Mouse (Mus musculus) cerebellum, adult 18-20 months (tissue): ENCODE results near the gene Iglon5.

ENCODE experiments used
- DNase-seq, 2 experiments: peaks; one replicate each; pipeline ENCODE4 v3.0.0; 2021

Gene Iglon5

DNA sequence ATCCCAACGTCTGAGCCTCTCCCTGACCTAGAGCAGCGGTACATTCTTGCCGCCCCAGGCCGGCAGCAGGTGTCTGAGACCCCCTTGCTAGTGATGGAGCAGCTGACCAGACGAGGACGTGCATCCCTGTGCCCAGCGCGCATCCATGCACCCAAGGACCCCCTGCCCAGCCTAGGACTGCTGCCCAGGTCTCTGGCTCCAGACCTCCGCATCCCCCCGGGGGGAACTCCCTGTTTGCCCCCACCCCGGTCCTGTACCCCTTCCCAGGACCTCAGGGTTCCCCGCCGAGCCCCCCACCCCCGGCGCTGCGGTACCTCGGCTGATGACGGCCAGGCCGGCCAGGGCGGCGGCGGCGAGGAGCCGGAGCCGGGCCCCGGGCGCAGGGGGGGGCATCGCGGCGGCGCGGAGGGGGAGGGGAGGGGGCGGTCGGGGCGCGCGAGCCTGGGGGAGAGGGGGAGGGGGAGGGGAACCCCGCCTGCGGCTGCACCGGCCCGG is at the start of gene Iglon5:
Gene Iglon5, minus strand, starts transcription at position 445 of the 495 bp plus-strand sequence.
- DNase-seq = peak; percentile 42 to 66

DNA sequence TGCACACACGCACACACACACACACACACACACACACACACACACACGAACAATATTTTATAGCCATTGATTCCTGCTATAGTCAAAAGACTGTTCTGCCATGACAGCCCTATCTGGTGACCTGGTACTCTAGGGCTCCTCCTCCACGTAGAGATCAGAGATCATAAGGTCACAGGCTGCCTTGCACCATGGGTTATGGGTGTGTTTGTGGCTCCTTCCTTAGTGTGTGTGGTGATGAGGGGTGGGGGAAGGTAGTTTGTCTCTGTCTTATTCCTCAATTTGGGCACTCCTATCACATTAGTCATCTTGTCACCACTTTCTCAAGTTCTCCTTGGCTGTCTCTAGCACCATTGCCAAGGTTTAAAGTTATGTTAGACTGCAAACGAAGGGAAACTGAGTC is 48.6 kb upstream of the Iglon5 start:
- no peak for DNase-seq

DNA sequence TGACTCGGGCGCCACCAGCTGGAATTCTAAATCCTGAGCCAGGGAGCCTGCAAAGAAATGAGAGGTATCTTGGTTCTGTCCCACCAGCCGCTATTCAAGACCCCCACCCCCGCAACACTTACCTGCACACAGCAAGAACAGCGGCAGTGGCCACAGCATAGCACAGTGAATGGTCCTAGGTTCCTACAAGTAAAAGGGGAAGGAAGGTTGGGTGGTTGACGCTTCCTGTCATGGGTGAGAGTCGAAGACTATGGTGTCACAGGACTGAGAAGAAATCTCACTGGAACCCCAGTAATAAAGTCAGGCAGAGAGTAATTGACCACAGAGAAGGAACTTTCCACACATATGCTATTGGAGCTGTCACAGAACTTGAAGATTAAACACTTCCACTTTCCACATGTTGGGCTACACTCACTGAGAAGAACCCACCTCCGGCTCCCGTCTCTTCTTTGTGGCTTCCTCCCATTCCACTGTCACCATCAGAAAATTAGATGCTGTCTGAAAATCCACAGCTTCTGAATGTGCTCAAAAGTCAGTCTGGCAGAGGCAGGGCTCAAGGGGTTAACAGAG is 43.1 kb upstream of the Iglon5 start:
- no peak for DNase-seq

DNA sequence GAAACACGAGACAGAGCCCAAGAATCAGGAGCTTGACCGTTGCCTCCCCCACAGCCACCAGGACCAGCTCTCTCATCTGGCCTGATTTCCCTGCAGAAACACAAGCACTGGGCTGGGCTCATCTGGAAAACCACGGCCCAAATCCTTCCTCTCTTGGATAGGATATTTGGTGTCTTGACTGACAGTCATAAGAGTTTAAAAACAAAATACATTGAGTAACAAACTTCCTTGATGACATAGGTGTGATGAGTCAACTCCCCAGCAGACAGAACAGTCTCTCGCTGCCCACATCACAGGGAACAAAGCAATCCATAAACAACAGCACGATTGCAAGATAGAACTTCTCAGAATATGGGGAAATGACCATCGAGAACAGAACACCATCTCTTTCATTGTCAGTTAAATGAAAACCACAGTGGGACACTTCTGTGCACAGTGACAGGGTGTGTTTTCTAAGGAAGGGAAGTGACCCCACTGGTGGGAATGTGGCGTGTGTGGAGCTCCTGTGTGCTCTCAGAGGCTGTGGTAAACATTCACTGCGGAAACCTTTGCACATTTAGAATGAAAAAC is 40.4 kb upstream of the Iglon5 start:
- DNase-seq = no peak

DNA sequence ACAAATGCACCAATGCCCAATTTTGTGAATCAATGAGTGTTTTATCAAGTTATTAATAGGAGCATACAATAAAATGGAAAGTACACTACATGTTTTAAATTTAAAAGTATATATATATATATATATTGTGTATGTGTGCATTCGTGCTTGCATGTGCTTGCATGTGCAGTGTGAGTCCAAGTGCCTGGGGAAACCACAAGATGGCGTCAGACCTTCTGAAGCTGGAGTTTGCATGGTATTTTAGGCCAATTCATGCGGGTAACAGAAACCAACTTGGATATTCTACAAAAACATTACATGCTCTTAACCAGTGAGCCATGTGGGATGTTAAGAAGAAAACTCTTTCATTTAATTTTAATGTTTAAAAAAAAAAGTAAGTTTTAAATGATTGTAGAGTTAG is 35.4 kb upstream of the Iglon5 start:
- peak in 1 of 2 experiments; percentile 18 for DNase-seq

DNA sequence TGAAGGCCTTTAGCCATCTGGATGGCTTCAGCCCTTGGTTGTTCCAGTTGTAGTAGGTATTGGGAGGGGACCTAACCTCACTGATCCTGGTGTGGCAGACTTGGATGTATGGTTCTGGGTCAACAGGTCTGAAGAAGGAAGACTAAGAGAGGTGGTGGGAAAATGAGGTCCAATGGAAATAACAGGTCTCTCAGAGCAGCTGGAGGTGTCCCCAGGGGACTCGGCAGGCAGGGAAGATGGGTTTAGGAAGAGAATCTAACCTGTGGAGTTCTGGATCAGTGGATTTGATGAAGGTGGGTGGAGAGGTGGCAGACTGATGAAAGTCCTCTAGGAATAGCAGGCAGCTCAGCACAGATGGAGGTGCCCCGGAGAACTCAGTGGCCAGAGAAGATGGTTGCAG is 32.9 kb upstream of the Iglon5 start:
- no peak for DNase-seq

DNA sequence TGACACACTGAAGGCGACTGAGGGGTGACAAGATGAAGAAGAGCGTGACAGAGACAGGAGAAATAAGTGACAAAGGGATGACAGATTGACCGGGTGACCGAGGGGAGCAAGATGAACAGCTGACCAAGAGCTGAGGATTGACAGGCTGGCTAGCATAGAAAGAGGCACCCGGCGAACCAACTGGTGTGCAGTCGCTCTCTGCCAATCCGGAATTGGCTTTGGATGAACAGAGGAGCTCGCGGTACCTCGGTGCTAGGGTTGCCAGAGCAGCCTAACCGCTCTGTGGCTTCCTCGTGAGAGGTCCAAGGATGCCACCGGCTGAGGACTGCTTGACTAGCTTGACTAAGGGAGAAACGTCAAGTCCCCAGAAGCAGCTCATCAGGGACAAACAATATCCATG is 28.5 kb upstream of the Iglon5 start:
- DNase-seq = peak; percentile 28 to 32

DNA sequence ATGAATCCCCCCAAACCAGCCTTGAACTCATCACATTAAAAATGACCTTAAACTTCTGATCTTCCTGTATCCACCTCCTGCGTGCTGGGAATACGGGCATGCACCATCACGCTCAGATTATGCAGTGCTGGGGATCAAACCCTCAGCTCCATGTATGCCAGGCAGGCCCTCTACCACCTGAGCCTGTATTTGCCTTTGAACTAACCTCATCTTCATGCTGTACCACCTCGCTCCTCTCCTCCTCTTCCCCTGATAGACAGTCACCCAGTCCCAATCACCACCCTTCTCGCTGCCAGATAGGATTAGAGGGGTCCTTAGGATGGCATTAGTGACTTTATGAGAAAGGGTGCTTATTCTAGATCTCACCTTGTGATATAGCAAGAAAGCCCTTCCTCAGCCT is 25.2 kb upstream of the Iglon5 start:
- DNase-seq = no peak

DNA sequence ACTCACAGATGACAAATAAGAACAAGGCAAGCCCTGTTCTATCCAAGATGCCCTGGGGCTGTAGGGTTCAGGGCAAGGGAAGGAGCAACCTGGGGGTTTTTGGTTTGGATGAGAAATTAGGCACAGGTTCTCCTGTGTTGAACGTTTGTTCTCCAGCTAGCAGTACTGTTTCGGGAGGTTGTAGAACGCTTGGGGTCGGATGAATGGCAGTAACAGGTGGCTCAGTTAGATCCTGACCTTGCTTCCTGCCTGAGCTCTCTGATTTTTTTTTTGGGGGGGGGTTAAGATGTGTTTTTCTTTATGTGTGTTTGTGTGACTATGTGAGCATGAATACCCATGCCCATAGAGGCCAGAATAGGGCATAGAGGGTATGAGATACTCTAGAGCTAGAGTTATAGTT is 22.6 kb upstream of the Iglon5 start:
- no peak for DNase-seq

DNA sequence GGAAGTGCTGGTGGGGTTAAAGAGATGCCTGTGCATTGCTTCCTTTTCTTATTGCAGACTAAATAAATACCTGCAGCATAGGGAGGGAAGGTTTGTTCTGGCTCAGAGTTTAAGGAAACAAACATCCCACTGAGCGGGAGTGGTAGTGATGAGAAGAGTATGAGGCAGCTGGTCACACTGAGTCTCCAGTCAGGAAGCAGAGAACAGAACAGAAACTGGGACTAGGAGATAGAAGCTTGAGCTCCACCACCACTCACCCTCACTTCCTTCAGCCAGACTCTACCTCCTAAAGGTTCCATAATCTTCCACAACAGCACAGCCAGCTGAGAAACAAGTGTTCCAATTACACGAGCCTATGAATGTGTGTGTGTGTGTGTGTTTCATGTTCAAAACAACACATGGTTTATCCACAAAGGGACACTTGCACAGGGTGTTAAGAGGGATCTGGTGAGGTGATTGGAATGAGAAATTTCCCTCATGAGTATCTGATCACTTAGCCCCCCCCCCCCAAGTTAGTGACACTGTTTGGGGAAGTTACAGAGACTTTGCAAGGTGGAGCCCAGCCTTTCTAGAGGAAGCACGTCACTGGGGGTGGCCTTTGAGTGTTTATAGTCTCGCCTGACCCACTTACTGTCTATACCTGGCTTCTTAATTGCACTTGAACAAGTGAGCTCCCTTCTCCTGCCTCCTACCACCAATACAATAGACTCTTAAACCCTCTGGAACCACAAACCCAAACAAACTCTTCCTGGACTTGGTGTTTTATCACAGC is 22.0 kb upstream of the Iglon5 start:
- DNase-seq = no peak

DNA sequence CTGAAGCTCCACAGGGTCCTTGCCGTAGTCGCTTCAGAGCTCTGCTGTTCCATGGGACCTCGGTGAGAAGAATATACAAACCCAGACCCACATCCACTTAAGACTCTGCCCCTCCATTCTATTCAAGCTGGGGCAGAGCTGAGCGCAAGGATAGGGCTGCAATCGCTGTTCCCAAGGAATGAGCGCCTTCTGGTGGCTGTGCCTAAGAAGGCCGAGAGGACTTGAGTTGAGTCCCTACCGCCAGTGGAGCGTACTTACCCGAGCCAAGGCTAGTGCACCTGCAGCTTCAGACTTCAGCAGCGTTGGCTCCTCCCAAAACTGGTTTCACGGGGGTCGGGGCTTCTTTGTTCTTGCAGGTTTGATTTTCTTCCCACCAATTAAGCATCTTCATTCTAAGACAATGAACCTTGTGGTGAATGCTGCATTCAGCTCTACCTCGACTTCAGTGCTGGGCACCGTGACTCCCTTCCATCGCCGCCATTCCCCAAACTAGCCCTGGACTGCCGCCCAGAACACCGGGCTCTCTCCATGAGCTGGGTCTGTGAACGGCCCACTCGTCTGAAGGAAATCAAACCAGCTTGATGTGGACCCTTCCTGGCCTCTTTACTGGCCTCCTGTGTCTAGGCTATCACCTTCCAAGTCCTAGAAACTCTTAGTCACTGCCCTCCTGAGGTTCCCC is 5.6 kb upstream of the Iglon5 start:
- peak; percentile 78 to 87 for DNase-seq

DNA sequence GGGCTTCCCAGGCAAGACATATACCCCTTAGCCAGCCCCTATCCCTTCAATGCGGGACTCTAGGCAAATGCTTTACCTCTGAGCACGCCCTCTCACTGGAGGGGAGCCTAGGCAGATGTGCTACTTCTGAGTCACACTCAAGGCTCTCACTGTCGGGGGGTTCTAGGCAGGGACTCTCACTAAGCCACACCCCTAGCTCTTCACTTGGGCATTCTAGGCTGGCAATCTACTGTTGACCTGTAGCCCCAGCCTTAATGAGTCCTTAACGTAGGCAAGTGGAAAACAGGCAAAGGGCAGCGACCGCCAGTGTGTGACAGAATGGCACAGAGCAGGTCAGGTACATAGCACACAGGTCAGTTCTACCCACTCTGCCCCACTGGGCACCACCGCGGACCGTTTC is 986 bp upstream of the Iglon5 start:
- DNase-seq = no peak

DNA sequence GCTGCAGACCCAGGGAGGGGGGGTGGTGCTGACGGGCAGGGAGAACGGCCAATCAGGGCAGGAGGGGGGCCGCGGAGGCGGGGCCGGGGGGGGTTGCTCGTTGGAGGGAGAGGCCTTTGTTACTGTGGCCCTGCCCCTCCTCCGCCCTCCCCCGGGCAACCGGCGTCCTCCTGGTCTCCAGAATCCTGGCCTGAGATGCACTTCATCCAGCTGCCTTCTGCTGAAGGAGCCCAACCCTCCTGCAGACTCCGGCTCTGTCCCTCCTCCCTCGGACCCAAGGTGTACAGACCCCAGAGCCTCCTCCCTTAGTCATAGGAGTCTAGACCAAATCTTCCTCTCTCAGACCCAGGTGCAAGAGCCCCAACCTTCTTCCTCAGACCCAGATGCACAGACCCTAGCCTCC is 308 bp upstream of the Iglon5 start:
- peak; percentile 88 to 93 for DNase-seq

DNA sequence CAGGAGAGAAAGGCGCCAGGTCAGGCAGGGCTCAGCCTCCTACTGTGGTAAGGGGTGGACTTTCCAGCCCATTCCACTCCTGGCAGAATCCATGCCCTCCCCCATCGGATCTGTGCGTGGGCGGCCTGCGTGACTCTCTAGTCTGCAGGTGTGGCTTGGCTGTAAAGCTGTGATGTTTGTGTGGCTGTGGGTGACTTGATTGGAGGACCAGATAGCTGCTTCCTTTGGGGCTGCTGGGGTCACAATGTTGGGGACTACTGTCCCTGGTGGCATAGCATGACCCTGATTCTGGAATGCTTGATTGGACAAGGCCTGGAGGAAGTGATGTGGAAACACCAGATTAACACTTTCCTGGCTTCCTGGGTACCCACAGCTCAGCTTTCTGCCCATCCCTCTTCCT is 1.2 kb downstream of the Iglon5 start:
- DNase-seq = peak; percentile 44 to 47

DNA sequence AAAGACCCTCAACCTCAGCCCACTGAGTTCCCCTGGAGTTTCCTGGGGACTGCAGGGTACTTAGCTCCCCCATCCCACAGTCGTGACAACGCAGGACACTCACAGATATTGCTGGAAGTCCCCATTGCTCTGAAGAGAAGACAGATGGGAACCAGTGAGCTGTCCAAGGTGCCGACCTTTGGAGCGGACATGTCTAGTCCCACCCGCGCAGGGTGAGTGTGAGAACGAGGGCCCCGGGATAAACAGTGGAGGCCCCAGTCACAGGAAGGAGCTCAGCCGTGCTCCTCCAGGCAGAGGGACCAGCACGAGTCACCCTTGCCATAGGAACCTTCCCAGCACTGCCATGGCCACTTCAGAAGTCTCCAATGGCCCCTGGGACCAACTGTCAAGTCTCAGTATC is 6.6 kb downstream of the Iglon5 start:
- no peak for DNase-seq

DNA sequence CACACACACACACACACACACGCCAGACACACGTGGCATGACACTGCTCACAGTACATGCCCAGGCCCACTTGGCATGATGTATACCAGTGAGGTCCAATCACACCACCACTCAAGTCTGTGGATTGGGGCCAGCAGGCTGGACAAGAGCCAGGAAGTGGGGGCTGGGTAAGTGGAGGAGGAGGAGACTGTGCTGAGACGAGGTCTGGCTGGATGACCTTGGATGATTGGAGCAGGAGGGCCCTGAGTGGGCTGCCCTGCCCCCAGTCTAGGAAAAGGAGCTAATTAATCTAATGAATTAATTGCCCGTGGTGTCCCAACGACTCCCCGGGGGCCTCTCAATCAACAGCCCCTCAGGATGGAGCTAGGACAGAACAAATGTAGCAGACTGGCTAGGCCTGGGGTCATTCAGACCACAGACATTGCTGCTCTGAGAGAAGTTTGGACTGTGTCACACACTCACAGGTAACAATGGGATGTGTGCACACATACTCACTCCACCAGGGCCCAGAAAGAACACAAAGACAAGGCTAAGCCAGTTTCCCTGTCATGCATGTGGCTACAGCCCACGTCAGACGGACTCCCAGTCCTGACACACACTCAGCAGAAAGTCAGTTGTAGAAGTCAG is 7.7 kb downstream of the Iglon5 start:
- peak in 1 of 2 experiments; percentile 38 for DNase-seq

DNA sequence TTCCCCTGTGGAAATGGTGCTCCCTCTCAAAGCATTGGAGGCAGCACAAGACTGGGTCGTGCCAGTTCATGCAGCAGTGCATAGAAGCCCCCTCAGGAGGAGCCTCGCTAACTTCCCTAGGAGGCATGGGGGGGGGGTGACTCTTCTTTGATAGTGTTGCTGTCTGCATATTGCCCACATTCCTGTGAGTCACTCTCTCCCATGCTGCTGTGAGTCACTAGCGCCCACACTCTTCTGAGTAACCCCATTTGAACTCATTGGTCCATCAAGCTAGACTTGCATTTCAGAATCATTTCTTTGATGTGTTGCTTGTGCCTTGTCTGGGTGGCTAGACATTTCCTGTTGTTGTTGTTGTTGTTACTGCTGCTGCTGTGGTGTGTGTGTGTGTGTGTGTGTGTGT is 8.7 kb downstream of the Iglon5 start:
- DNase-seq = no peak

DNA sequence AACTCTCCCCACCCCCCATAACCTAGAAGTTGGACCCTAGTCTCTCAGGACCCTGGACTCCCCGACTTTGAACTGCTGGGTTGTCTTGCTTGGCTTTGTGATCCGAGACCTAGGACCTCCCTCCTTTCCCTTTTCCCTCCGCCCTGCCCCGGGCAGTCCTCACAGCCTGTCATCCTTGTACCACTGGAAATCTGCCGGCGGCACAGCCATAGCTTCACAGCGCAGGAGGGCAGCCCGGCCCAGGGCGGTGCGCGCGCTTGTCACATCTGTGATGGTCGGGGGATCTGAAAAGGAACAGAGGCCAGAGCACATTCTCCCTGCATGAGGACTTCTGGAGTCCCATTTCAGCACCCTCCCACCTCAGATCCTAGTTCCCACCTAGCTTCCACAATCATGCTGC is 13.5 kb downstream of the Iglon5 start:
- no peak for DNase-seq

DNA sequence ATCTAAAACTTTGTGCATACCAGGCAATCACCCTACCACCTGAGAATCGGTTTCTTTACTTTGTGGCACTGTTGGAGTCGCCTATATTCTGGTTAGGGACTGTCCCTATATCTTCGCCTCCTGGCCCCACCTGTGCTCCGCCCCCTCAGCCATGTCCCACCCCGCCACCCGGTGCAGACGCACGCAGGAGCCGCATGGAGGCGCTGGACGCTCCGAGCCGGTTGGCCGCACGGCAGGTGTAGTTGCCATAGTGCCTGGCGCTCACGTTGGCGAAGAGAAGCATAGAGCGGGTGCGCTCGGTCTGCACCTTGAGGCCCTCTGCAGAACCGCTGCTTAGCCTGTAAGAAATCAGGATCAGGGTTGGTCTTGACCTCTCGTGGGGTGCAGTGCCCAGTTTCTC is 14.2 kb downstream of the Iglon5 start:
- DNase-seq = no peak

DNA sequence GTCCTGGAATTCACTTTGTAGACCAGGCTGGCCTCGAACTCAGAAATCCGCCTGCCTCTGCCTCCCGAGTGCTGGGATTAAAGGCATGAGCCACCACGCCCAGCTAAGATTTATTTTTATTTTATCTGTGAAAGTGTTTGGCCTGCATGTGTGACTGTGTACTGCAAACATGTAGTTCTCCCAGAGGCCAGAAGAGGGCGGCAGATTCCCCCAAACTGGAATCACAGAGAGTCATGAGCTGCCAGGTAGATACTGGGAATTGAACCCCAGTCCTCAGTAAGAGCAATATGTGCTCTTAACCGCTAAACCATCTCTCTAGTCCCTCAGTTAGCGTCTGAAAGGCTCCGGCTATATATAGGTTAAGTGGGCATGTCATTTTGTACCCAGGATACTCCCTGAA is 19.5 kb downstream of the Iglon5 start:
- peak; percentile 42 to 49 for DNase-seq

DNA sequence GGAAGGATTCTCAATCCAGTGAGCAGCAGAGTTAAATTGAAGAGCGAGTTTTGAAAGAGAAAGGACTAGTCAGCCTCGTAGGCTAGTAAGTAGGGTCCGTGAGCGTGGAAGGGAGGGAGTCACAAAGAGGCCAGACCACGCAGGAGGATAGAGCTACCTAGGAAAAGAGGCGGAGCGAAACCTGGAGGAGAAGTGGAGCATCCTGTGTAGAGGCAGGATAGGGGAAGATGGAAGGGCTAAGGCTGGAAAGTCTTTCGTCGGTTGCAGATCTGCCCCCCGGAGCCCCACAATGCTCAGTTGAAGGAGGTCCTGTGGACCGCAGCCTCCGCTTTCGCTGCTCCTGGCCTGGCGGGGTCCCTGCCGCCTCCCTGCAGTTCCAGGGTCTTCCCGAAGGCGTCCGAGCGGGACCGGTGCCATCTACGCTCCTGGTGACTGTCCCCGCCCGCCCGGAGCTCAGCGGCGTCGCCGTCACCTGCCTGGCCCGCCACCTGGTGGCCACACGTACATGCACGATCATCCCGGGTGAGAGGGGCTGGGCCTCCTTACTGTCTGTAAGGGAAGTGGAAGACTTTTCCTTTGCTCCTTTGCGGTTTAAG is 23.7 kb downstream of the Iglon5 start:
- DNase-seq = peak; percentile 82 to 88

DNA sequence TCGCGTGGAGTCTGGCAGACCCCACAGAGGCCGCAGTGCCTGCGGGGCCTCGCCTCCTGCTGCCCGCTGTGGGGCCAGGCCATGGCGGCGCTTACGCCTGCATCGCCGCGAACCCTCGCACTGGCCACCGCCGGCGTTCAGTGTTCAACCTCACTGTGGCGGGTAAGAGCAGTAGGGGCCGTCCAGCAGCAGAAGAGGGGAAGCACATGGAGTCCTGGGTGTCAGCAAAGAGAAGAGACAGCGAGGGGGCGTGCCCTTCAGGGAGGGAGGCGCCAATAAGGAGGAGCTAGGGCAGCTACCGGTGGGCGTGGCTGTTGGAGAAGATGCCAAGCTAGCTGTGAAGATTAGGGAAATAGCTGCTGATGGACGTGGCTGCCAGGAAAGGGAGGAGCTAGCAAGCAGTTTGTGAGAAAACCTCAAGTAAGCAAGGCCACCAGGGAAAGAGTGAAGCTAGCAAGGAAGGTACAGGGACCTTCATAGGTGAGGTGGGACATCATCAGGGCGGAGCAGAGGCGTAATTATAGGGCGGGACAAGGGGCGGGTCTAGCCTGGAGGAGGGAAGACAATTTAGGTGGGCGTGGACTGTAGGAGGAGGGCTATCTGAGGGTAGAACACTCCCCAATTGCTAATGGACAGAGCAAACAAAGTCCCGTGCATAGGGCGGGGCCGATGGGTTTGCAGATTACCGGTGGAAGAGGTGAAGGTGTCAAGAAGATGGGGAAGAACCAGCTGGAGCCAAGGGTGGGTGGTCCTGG is 24.4 kb downstream of the Iglon5 start:
- DNase-seq = peak; percentile 68 to 79
